Mouse (Mus musculus) liver, adult 2 months (tissue): ENCODE data around the gene Slc25a16. TPM values are rescaled to one million over a fixed set of nuclear protein-coding genes. Genes with fewer than 3 reads are reported as not detected.

Source experiments
- DNase-seq: peaks from one replicate; pipeline ENCODE4 v3.0.0-alpha.2; 2011; ENCODE audit warnings: low read depth, low spot score; ENCODE audit errors: extremely low read depth
- H3K27ac ChIP-seq: fragments of 200-500 bp; replicated peaks from 2 replicates; pipeline ENCODE4 v1.5.1; 2012; ENCODE audit warnings: low read depth, mild to moderate bottlenecking, control low read depth, inconsistent platforms, low read length; ENCODE audit not compliant: insufficient read depth
- H3K27me3 ChIP-seq: fragments of 200-500 bp; 2 replicates; pipeline ENCODE4 v1.6.1; 2012; ENCODE audit warnings: mild to moderate bottlenecking, moderate library complexity, low read length, inconsistent platforms; ENCODE audit not compliant: control insufficient read depth, insufficient read depth
- H3K36me3 ChIP-seq: fragments of 200-500 bp; 2 replicates; pipeline ENCODE4 v1.6.1; 2012; ENCODE audit warnings: low read length, inconsistent platforms; ENCODE audit not compliant: control insufficient read depth, insufficient read depth
- H3K4me1 ChIP-seq: fragments of 200-500 bp; 2 replicates; pipeline ENCODE4 v1.6.1; 2011; ENCODE audit warnings: low read length; ENCODE audit not compliant: control insufficient read depth, insufficient read depth
- H3K4me3 ChIP-seq: fragments of 200-500 bp; 2 replicates; pipeline ENCODE4 v1.5.1; 2011; ENCODE audit warnings: low read depth, mild to moderate bottlenecking, control low read depth, low read length, moderate library complexity; ENCODE audit not compliant: insufficient read depth
- H3K79me2 ChIP-seq: fragments of 200-500 bp; 2 replicates; pipeline ENCODE4 v1.6.1; 2012; ENCODE audit warnings: inconsistent platforms, mild to moderate bottlenecking, low read length, moderate library complexity; ENCODE audit not compliant: control insufficient read depth, insufficient read depth
- H3K9ac ChIP-seq: fragments of 200-500 bp; 2 replicates; pipeline ENCODE4 v1.6.1; 2012; ENCODE audit warnings: low read depth, mild to moderate bottlenecking, control low read depth, inconsistent platforms, low read length
- CTCF ChIP-seq: fragments of 200-500 bp; IDR thresholded peaks from 2 replicates; pipeline ENCODE4 v1.5.1; 2011; ENCODE audit warnings: low read depth, low read length, control low read depth
- POLR2A ChIP-seq: fragments of 200-500 bp; IDR thresholded peaks from 2 replicates; pipeline ENCODE4 v1.6.1; 2011; ENCODE audit warnings: low read length, control low read depth; ENCODE audit not compliant: insufficient read depth; ENCODE audit errors: extremely low read depth
- WGBS: fragments of 180-500 bp; shearing (Covaris S2); methylation state at CpG from one replicate; pipeline ENCODE4 v1.1.7; 2018; 5-methylcytosine and 5-hydroxymethylcytosine counted together
- polyA plus RNA-seq: library from polyadenylated mRNA; depleted of rRNA; stranded (reverse); fragments of >200 nt; gene quantifications from 2 replicates; pipeline ENCODE4 v1.2.3, GENCODE M21; 2012
- total RNA-seq: library from RNA; depleted of rRNA; stranded (reverse); fragments of >200 nt; gene quantifications from 2 replicates; pipeline ENCODE4 v1.2.3, GENCODE M21; 2014

The Slc25a16 gene
- total and polyA plus RNA-seq, 2 experiments = 41.8 to 49.0 TPM

- Histone ChIP-seq H3K79me2 (no peaks in the 10 kb centered on the region), H3K4me3 (no peak overlapping the region), H3K36me3 (no peaks in the 10 kb centered on the region), H3K27me3 (no peaks in the 10 kb centered on the region), H3K9ac (no peak overlapping the region), H3K27ac (no peak overlapping the region), H3K4me1 (no peaks in the 10 kb centered on the region)
- TF ChIP-seq POLR2A (no peak), CTCF (no peak)
- 95% methylated on average over 2 of the region's 2 CpGs for WGBS
- DNase-seq = no peak
These were observed 9.3 kb upstream of the Slc25a16 start for GRCm38 (mm10) chr10:62911120-62911519.

- H3K36me3 ChIP-seq = no peaks in the 10 kb centered on the region
- DNase-seq = no peak
- no peaks in the 10 kb centered on the region for H3K27me3 ChIP-seq
- no peak overlapping the region for H3K9ac ChIP-seq
- peaks cover 7% of the 10 kb centered on the region; the same call in 1 of the 2 replicates for H3K4me1 ChIP-seq
- H3K27ac ChIP-seq = no peak overlapping the region
- H3K4me3 ChIP-seq = no peak overlapping the region
- 90% methylated on average over 3 of the region's 3 CpGs for WGBS
- TF ChIP-seq CTCF (no peak), POLR2A (no peak)
- H3K79me2 ChIP-seq = peaks cover 7% of the 10 kb centered on the region; the same call in 1 of the 2 replicates
These were observed 1.4 kb upstream of the Slc25a16 start for GRCm38 (mm10) chr10:62918985-62919384.

- WGBS = under 1% methylated on average over 29 of the region's 29 CpGs
- Histone ChIP-seq H3K27ac (peak overlapping the region; percentile 68), H3K9ac (peak overlapping the region; percentile 92), H3K4me3 (peak overlapping the region; percentile 67), H3K4me1 (peaks cover 10% of the 10 kb centered on the region; the same call in 1 of the 2 replicates), H3K27me3 (no peaks in the 10 kb centered on the region), H3K36me3 (no peaks in the 10 kb centered on the region), H3K79me2 (peaks cover 10% of the 10 kb centered on the region; the same call in 1 of the 2 replicates)
- TF ChIP-seq POLR2A = no peak
- TF ChIP-seq CTCF = no peak
- DNase-seq = no peak
These were observed 328 bp downstream of the Slc25a16 start for GRCm38 (mm10) chr10:62920766-62921156.

- Histone ChIP-seq H3K36me3 (peaks cover 7% of the 10 kb centered on the region; the same call in 1 of the 2 replicates), H3K4me1 (peaks cover 10% of the 10 kb centered on the region; the same call in 1 of the 2 replicates), H3K9ac (no peak overlapping the region), H3K79me2 (peaks cover 10% of the 10 kb centered on the region; the same call in 1 of the 2 replicates), H3K27ac (no peak overlapping the region), H3K27me3 (no peaks in the 10 kb centered on the region), H3K4me3 (no peak overlapping the region)
- peak; percentile 73 for DNase-seq
- WGBS = 24% methylated on average over 4 of the region's 4 CpGs
- TF ChIP-seq CTCF = no peak
- no peak for TF ChIP-seq POLR2A
These were observed 3.7 kb downstream of the Slc25a16 start for GRCm38 (mm10) chr10:62924096-62924635.

GRCm38 (mm10) chr10:62932381-62932780, 11.9 kb downstream of the Slc25a16 start:
- TF ChIP-seq POLR2A (no peak), CTCF (no peak)
- H3K36me3 ChIP-seq = peaks cover 47% of the 10 kb centered on the region
- no peak overlapping the region for H3K4me3 ChIP-seq
- H3K9ac ChIP-seq = no peak overlapping the region
- no peak for DNase-seq
- 100% methylated on average over 1 of the region's 1 CpGs for WGBS
- H3K27me3 ChIP-seq = no peaks in the 10 kb centered on the region
- no peaks in the 10 kb centered on the region for H3K79me2 ChIP-seq
- H3K4me1 ChIP-seq = no peaks in the 10 kb centered on the region
- no peak overlapping the region for H3K27ac ChIP-seq

- no peaks in the 10 kb centered on the region for H3K79me2 ChIP-seq
- no peak overlapping the region for H3K4me3 ChIP-seq
- WGBS = 84% methylated on average over 10 of the region's 10 CpGs
- DNase-seq = no peak
- H3K4me1 ChIP-seq = peaks cover 4% of the 10 kb centered on the region; the same call in 1 of the 2 replicates
- TF ChIP-seq CTCF (no peak), POLR2A (no peak)
- peaks cover 22% of the 10 kb centered on the region for H3K36me3 ChIP-seq
- no peaks in the 10 kb centered on the region for H3K27me3 ChIP-seq
- H3K9ac ChIP-seq = no peak overlapping the region
- no peak overlapping the region for H3K27ac ChIP-seq
These were observed 24.6 kb downstream of the Slc25a16 start for GRCm38 (mm10) chr10:62944975-62945580.
